Mouse (Mus musculus): ENCODE results near the gene Lrrc63. TPM values are rescaled to one million over a fixed set of nuclear protein-coding genes. Genes with fewer than 3 reads are reported as not detected.

Lrrc63 gene
- polyA plus RNA-seq (2012; rRNA removed), result 0.04 TPM in 1 of 2 replicates, not detected in the other

- under 1% methylated on average over 42 of the region's 42 CpGs for WGBS
- H3K36me3 ChIP-seq (ENCODE audit: control insufficient read depth, insufficient read depth, low read length), result no peaks in the 10 kb centered on the region
- DNase-seq, result peak; percentile 44
- H3K4me1 ChIP-seq (replicated peaks; ENCODE audit: control insufficient read depth, insufficient read depth, low read length), result peaks cover 6% of the 10 kb centered on the region; the same call in 1 of the 2 replicates
- no peak for TF ChIP-seq CTCF (IDR thresholded peaks at IDR 0.05; ENCODE audit: borderline replicate concordance, control insufficient read depth, extremely low read depth, insufficient read depth, low read length, poor library complexity)
- TF ChIP-seq POLR2A (IDR thresholded peaks at IDR 0.05; ENCODE audit: control insufficient read depth, extremely low read depth, insufficient read depth, low read length, poor library complexity), result no peak
- no peaks in the 10 kb centered on the region for H3K27me3 ChIP-seq (ENCODE audit: control insufficient read depth, insufficient read depth, low read length)
- peak within 1 kb of the TSS; percentile 73 for H3K4me3 ChIP-seq (ENCODE audit: control insufficient read depth, insufficient read depth, low read length)
- no peak within 1 kb of the TSS for H3K27ac ChIP-seq (ENCODE audit: control insufficient read depth, insufficient read depth, low read length)
Measured at GRCm38 (mm10) chr14:75130501-75131318, at the start of gene Lrrc63, which contains the start of gene Lcp1. Gene Lrrc63, minus strand, starts transcription at chr14:75130881. Gene Lcp1, plus strand, starts transcription at chr14:75131101.

GRCm38 (mm10) chr14:75179255-75179963 is 48.7 kb upstream of the Lrrc63 start:
- no peaks in the 10 kb centered on the region for H3K27me3 ChIP-seq (ENCODE audit: control insufficient read depth, insufficient read depth, low read length)
- H3K4me3 ChIP-seq (ENCODE audit: control insufficient read depth, insufficient read depth, low read length), result peak overlapping the region; percentile 70
- peaks cover 37% of the 10 kb centered on the region for H3K4me1 ChIP-seq (replicated peaks; ENCODE audit: control insufficient read depth, insufficient read depth, low read length)
- no peaks in the 10 kb centered on the region for H3K36me3 ChIP-seq (ENCODE audit: control insufficient read depth, insufficient read depth, low read length)
- WGBS, result 5% methylated on average over 20 of the region's 20 CpGs
- peak; percentile 83 for DNase-seq
- H3K27ac ChIP-seq (ENCODE audit: control insufficient read depth, insufficient read depth, low read length), result peak overlapping the region; percentile 97
- TF ChIP-seq CTCF (IDR thresholded peaks at IDR 0.05; ENCODE audit: borderline replicate concordance, control insufficient read depth, extremely low read depth, insufficient read depth, low read length, poor library complexity) (no peak), POLR2A (IDR thresholded peaks at IDR 0.05; ENCODE audit: control insufficient read depth, extremely low read depth, insufficient read depth, low read length, poor library complexity) (no peak)

DNA sequence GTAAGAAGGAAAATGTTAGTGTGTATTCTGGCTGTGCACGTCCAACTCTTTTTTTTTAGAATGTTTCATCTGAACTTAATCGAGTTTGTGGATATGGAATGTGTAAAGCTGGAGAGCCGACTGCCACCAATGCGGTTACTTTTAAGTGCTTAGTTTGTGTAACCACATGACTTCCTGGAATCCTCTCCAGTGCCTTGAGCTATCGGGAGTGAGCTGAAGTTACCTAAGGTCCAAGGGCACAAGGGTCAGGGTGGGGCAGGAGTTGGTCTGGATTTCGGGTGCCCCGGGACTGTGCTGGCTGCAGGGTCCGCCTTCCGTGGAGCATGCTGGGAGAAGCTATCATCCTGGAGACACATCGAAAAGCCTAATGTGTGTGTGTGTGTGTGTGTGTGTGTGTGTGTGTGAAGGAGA is 48.1 kb upstream of the Lrrc63 start:
- WGBS, result 2% methylated on average over 10 of the region's 10 CpGs
- peak; percentile 65 for DNase-seq
- peak overlapping the region; percentile 97 for H3K27ac ChIP-seq (ENCODE audit: control insufficient read depth, insufficient read depth, low read length)
- H3K27me3 ChIP-seq (ENCODE audit: control insufficient read depth, insufficient read depth, low read length), result no peaks in the 10 kb centered on the region
- no peak for TF ChIP-seq CTCF (IDR thresholded peaks at IDR 0.05; ENCODE audit: borderline replicate concordance, control insufficient read depth, extremely low read depth, insufficient read depth, low read length, poor library complexity)
- no peak for TF ChIP-seq POLR2A (IDR thresholded peaks at IDR 0.05; ENCODE audit: control insufficient read depth, extremely low read depth, insufficient read depth, low read length, poor library complexity)
- no peaks in the 10 kb centered on the region for H3K36me3 ChIP-seq (ENCODE audit: control insufficient read depth, insufficient read depth, low read length)
- H3K4me3 ChIP-seq (ENCODE audit: control insufficient read depth, insufficient read depth, low read length), result peak overlapping the region; percentile 70
- peaks cover 35% of the 10 kb centered on the region for H3K4me1 ChIP-seq (replicated peaks; ENCODE audit: control insufficient read depth, insufficient read depth, low read length)

DNA sequence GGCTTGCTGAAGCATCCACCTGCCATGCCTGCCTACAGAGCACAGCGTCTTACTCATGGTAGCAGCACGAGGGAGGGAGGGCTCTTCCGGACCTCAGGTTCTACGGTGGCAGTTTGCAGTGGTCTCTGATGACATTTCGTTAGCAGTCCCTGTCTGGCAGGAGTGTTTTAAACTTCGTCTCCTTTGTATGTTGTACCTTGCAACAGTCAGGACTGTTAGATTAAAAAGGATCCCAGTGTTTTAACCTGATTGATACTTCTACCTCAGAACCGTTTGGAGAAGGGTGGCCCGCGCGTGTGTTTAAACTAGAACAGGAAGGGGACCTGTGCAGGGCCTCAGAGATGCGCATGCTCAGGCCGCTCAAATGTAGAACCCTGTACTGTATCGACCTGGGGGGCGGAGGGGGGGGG is 47.7 kb upstream of the Lrrc63 start:
- TF ChIP-seq CTCF (IDR thresholded peaks at IDR 0.05; ENCODE audit: borderline replicate concordance, control insufficient read depth, extremely low read depth, insufficient read depth, low read length, poor library complexity), result no peak
- peak; percentile 73; the same call in 1 of the 2 replicates for TF ChIP-seq POLR2A (IDR thresholded peaks at IDR 0.05; ENCODE audit: control insufficient read depth, extremely low read depth, insufficient read depth, low read length, poor library complexity)
- H3K27me3 ChIP-seq (ENCODE audit: control insufficient read depth, insufficient read depth, low read length), result no peaks in the 10 kb centered on the region
- 3% methylated on average over 14 of the region's 14 CpGs for WGBS
- peak overlapping the region; percentile 97 for H3K27ac ChIP-seq (ENCODE audit: control insufficient read depth, insufficient read depth, low read length)
- H3K4me3 ChIP-seq (ENCODE audit: control insufficient read depth, insufficient read depth, low read length), result peak overlapping the region; percentile 70
- peaks cover 36% of the 10 kb centered on the region for H3K4me1 ChIP-seq (replicated peaks; ENCODE audit: control insufficient read depth, insufficient read depth, low read length)
- peak; percentile 80 for DNase-seq
- H3K36me3 ChIP-seq (ENCODE audit: control insufficient read depth, insufficient read depth, low read length), result no peaks in the 10 kb centered on the region

DNA sequence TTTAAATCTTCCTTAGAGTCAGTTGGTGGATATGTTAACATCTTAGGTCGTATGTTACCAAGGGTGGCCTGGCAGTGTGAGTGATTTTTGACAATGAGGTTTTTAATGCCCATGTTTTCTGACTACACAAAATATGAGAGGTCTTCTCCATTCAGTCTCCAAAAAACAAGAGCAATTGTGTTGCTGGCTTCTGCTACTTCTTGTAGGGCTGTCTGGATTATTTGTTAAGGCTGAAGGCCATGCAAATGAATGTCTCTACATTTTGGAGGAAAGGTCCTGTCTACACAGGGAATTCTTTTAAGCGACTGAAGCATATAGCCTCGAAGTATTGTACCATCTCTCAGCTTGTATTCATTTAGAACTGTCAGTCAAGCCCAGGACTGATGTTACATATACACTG is 46.7 kb upstream of the Lrrc63 start:
- no peak overlapping the region for H3K4me3 ChIP-seq (ENCODE audit: control insufficient read depth, insufficient read depth, low read length)
- peak overlapping the region; percentile 48; the same call in 1 of the 2 replicates for H3K27ac ChIP-seq (ENCODE audit: control insufficient read depth, insufficient read depth, low read length)
- WGBS, result under 1% methylated on average over 3 of the region's 3 CpGs
- TF ChIP-seq POLR2A (IDR thresholded peaks at IDR 0.05; ENCODE audit: control insufficient read depth, extremely low read depth, insufficient read depth, low read length, poor library complexity), result no peak
- TF ChIP-seq CTCF (IDR thresholded peaks at IDR 0.05; ENCODE audit: borderline replicate concordance, control insufficient read depth, extremely low read depth, insufficient read depth, low read length, poor library complexity), result no peak
- no peak for DNase-seq
- H3K27me3 ChIP-seq (ENCODE audit: control insufficient read depth, insufficient read depth, low read length), result no peaks in the 10 kb centered on the region
- H3K36me3 ChIP-seq (ENCODE audit: control insufficient read depth, insufficient read depth, low read length), result no peaks in the 10 kb centered on the region
- H3K4me1 ChIP-seq (replicated peaks; ENCODE audit: control insufficient read depth, insufficient read depth, low read length), result peaks cover 35% of the 10 kb centered on the region

GRCm38 (mm10) chr14:75176425-75177045 is 45.9 kb upstream of the Lrrc63 start:
- H3K4me3 ChIP-seq (ENCODE audit: control insufficient read depth, insufficient read depth, low read length), result peak overlapping the region; percentile 41
- H3K4me1 ChIP-seq (replicated peaks; ENCODE audit: control insufficient read depth, insufficient read depth, low read length), result peaks cover 35% of the 10 kb centered on the region
- peak overlapping the region; percentile 87 for H3K27ac ChIP-seq (ENCODE audit: control insufficient read depth, insufficient read depth, low read length)
- peak; percentile 64 for DNase-seq
- TF ChIP-seq CTCF (IDR thresholded peaks at IDR 0.05; ENCODE audit: borderline replicate concordance, control insufficient read depth, extremely low read depth, insufficient read depth, low read length, poor library complexity) (no peak), POLR2A (IDR thresholded peaks at IDR 0.05; ENCODE audit: control insufficient read depth, extremely low read depth, insufficient read depth, low read length, poor library complexity) (peak; percentile 46; the same call in 1 of the 2 replicates)
- H3K36me3 ChIP-seq (ENCODE audit: control insufficient read depth, insufficient read depth, low read length), result no peaks in the 10 kb centered on the region
- no peaks in the 10 kb centered on the region for H3K27me3 ChIP-seq (ENCODE audit: control insufficient read depth, insufficient read depth, low read length)
- WGBS, result 14% methylated on average over 4 of the region's 4 CpGs

Data from thymus, adult 2 months (tissue).